Mouse (Mus musculus): ENCODE data around the gene Olfr1402. TPM values are rescaled to one million over a fixed set of nuclear protein-coding genes. Genes with fewer than 3 reads are reported as not detected.

The Olfr1402 gene
- not detected in 4 replicates for total RNA-seq (2023)

GRCm38 (mm10) chr3:97421920-97422319 is at the start of gene Olfr1402:
Gene Olfr1402, minus strand, starts transcription at chr3:97422020.

Other genes starting within 250 kb of the Olfr1402 start
- gene Bcl9, start 124.1 kb downstream of the Olfr1402 start, total RNA-seq (2023): 60.9 to 69.1 TPM (median 65.1 TPM) in 4 replicates
- 30.2 to 36.2 TPM (median 33.3 TPM) in 4 replicates for gene Chd1l, start 188.2 kb upstream of the Olfr1402 start, total RNA-seq (2023)
- 8.9 to 9.3 TPM (median 9.1 TPM) in 4 replicates for gene Fmo5, start 206.8 kb upstream of the Olfr1402 start, total RNA-seq (2023)
- 8.1 to 10.1 TPM (median 8.5 TPM) in 4 replicates for gene Prkab2, start 236.2 kb upstream of the Olfr1402 start, total RNA-seq (2023)

Data from B cell, adult 62 days (primary cell).